Mouse (Mus musculus) ES-E14 (cell line): ENCODE data around the gene Olfr920.

Experiments used
- CHD2 ChIP-seq: IDR thresholded peaks from 2 replicates; pipeline ENCODE4 v1.6.1; 2014; ENCODE audit warnings: mild to moderate bottlenecking, low read depth, low read length, inconsistent platforms
- HCFC1 ChIP-seq: IDR thresholded peaks from 2 replicates; pipeline ENCODE4 v1.6.1; 2012; ENCODE audit warnings: low read length, inconsistent platforms, borderline replicate concordance; ENCODE audit not compliant: insufficient read depth
- MAFK ChIP-seq: IDR thresholded peaks from 2 replicates; pipeline ENCODE4 v1.6.1; 2014; ENCODE audit warnings: mild to moderate bottlenecking, low read depth, low read length, inconsistent platforms; ENCODE audit not compliant: insufficient read depth
- ZC3H11A ChIP-seq: IDR thresholded peaks from 2 replicates; pipeline ENCODE4 v1.6.1; 2012; ENCODE audit warnings: low read depth, mild to moderate bottlenecking, inconsistent platforms, low read length, borderline replicate concordance
- ZNF384 ChIP-seq: IDR thresholded peaks from 2 replicates; pipeline ENCODE4 v1.6.1; 2012; ENCODE audit warnings: low read depth, low read length, inconsistent platforms

- TF ChIP-seq CHD2 (no peak), ZNF384 (no peak), ZC3H11A (no peak), MAFK (no peak), HCFC1 (no peak)
Observed at GRCm38 (mm10) chr9:38741408-38741807, 10.7 kb upstream of the Olfr920 start.
